Mouse (Mus musculus) hindbrain, embryonic 11.5 days (tissue): ENCODE data around the gene Heatr5b. TPM values are rescaled to one million over a fixed set of nuclear protein-coding genes. Genes with fewer than 3 reads are reported as not detected.

Experiments used
- ATAC-seq: fragments of 200-750 bp; cut with Nextera tagmentation; 2 replicates; pipeline ENCODE4 v1.8.0; 2017; ENCODE audit warnings: mild to moderate bottlenecking, moderate TSS enrichment, moderate library complexity; ENCODE audit not compliant: low FRiP score
- DNase-seq: peaks from one replicate; pipeline ENCODE4 v3.0.0-alpha.2; 2015; ENCODE audit warnings: low spot score
- H3K27ac ChIP-seq: fragments of 300-500 bp; sonication (generic); 2 replicates; pipeline ENCODE4 v1.5.1; 2014; ENCODE audit warnings: mild to moderate bottlenecking, low read depth, low read length
- H3K27me3 ChIP-seq: fragments of 300-500 bp; sonication (generic); 2 replicates; pipeline ENCODE4 v1.6.1; 2014; ENCODE audit warnings: mild to moderate bottlenecking, low read length, moderate library complexity, mixed read lengths; ENCODE audit not compliant: control insufficient read depth, insufficient read depth
- H3K36me3 ChIP-seq: fragments of 300-500 bp; sonication (generic); 2 replicates; pipeline ENCODE4 v1.6.1; 2014; ENCODE audit warnings: mild to moderate bottlenecking, low read length, moderate library complexity, mixed read lengths; ENCODE audit not compliant: control insufficient read depth, insufficient read depth
- H3K4me1 ChIP-seq: fragments of 300-500 bp; sonication (generic); replicated peaks from 2 replicates; pipeline ENCODE4 v1.6.1; 2014; ENCODE audit warnings: low read length, mixed read lengths; ENCODE audit not compliant: control insufficient read depth, insufficient read depth
- H3K4me2 ChIP-seq: fragments of 300-500 bp; sonication (generic); replicated peaks from 2 replicates; pipeline ENCODE4 v1.6.1; 2014; ENCODE audit warnings: mild to moderate bottlenecking, low read depth, low read length
- H3K4me3 ChIP-seq: fragments of 300-500 bp; sonication (generic); 2 replicates; pipeline ENCODE4 v1.5.1; 2014; ENCODE audit warnings: low read depth, low read length
- H3K9ac ChIP-seq: fragments of 300-500 bp; sonication (generic); 2 replicates; pipeline ENCODE4 v1.6.1; 2014; ENCODE audit warnings: low read depth, low read length
- H3K9me3 ChIP-seq: fragments of 300-500 bp; sonication (generic); 2 replicates; pipeline ENCODE4 v1.6.1; 2016; ENCODE audit warnings: low read length; ENCODE audit not compliant: control insufficient read depth
- WGBS: fragments of 180-500 bp; shearing (Covaris S2); extraction: QIAGEN DNeasy Blood & Tissue Kit; methylation state at CpG from one replicate; pipeline ENCODE4 v1.1.7; 2014; 5-methylcytosine and 5-hydroxymethylcytosine counted together
- polyA plus RNA-seq: library from polyadenylated mRNA; unstranded; fragments of >200 nt; fragmentation: Nextera tagmentation; extraction: Ambion mirVana; gene quantifications from 2 replicates; pipeline ENCODE4 v1.2.1, GENCODE M21; 2014

Heatr5b gene
- polyA plus RNA-seq, 1 experiment from 2014 or later = 12.3 TPM

DNA sequence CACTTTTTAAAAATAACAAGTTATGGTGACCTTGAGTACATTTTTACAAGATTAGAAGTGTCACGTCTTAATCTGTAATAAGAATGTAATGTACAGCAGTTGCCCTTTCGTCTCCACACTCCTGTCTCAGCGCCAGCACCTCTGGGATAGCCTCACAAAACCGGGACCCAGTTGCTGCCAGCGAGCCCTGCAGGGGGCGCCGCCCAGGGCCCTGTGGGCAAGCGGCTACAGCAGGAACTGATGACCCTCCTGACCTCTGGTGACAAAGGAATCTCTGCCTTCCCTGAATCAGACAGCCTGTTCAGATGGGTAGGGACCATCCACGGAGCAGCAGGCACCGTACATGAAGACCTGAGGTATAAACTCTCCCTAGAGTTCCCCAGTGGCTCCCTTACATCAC is 83.1 kb downstream of the Heatr5b start:
- Histone ChIP-seq H3K27me3 (no peaks in the 10 kb centered on the region), H3K4me3 (no peak overlapping the region), H3K4me1 (no peaks in the 10 kb centered on the region), H3K4me2 (no peak overlapping the region), H3K27ac (no peak overlapping the region), H3K9ac (no peak overlapping the region), H3K9me3 (no peaks in the 10 kb centered on the region), H3K36me3 (peaks cover 3% of the 10 kb centered on the region; the same call in 1 of the 2 replicates)
- DNase-seq (no peak), ATAC-seq (no peak)
- WGBS = 48% methylated on average over 10 of the region's 10 CpGs

DNA sequence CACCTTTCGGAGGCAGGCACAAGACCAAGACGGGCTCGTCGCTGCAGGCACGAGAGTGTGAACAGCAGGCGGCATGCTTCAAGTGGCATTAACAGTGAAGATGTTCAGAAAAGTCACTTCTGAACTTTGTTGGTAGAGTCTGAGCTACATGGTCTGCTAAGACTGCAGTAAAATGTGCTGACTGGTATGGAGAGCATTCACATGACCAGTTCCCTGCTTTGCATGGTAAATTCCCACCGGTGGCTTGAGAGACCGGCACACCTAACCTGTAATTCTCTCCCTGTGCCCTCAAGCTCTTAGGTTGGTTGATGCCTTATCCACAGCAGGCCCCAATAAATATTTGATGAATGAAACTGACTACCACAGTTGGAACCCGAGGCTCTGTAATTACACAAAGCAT is 86.7 kb downstream of the Heatr5b start:
- Histone ChIP-seq H3K4me2 (no peak overlapping the region), H3K9ac (no peak overlapping the region), H3K4me3 (no peak overlapping the region), H3K4me1 (no peaks in the 10 kb centered on the region), H3K36me3 (no peaks in the 10 kb centered on the region), H3K27ac (no peak overlapping the region), H3K27me3 (no peaks in the 10 kb centered on the region), H3K9me3 (no peaks in the 10 kb centered on the region)
- ATAC-seq = no peak
- 86% methylated on average over 9 of the region's 9 CpGs for WGBS
- DNase-seq = no peak

DNA sequence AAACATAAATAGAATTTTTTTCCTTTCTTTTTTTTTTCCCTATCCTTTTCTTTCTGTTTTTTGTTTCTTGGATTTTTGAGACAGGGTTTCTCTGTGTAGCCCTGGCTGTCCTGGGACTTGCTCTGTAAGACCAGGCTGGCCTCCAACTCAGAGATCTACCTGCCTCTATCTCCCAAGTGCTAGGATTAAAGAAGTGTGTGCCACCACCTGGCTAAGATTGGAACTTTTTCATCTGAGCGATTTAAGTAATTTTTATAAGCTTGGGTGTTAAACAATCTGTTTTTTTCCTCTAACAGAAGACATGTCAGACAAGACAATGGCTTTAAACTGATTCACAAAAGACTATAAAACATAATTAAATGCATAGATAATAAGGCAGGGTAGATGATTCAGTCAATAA is 96.7 kb downstream of the Heatr5b start:
- H3K36me3 ChIP-seq = no peaks in the 10 kb centered on the region
- ATAC-seq = no peak
- H3K4me3 ChIP-seq = no peak overlapping the region
- 0 out of 2 replicates have a peak, but pooled peaks cover 2% of the 10 kb centered on the region for H3K4me1 ChIP-seq
- H3K27ac ChIP-seq = no peak overlapping the region
- no peak overlapping the region for H3K9ac ChIP-seq
- DNase-seq = no peak
- 43% methylated on average over 1 of the region's 1 CpGs for WGBS
- no peaks in the 10 kb centered on the region for H3K9me3 ChIP-seq
- H3K27me3 ChIP-seq = no peaks in the 10 kb centered on the region
- H3K4me2 ChIP-seq = no peak overlapping the region

DNA sequence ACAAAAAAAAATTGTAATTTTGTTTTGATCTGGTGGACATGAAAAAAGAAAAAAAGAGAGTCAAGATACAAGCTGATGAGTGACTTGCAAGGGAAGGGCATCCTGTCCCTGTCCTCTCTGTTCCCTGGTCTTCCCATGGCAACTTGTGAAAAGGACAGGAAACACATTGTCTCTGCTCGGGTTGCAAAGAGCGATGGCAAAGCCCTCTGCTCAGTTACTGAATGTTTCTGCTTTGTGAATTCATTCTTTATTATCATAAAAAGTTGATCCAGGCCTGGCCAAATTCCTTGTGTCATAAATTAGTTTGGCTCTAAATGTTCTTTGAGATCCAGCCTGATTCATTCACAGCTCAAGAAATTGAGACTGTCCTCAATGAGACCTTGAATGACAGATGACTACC is 97.4 kb downstream of the Heatr5b start:
- Histone ChIP-seq H3K36me3 (no peaks in the 10 kb centered on the region), H3K27ac (no peak overlapping the region), H3K4me3 (no peak overlapping the region), H3K9ac (no peak overlapping the region), H3K4me1 (0 out of 2 replicates have a peak, but pooled peaks cover 2% of the 10 kb centered on the region), H3K9me3 (no peaks in the 10 kb centered on the region), H3K27me3 (no peaks in the 10 kb centered on the region), H3K4me2 (no peak overlapping the region)
- ATAC-seq = no peak
- no peak for DNase-seq
- WGBS = 32% methylated on average over 2 of the region's 2 CpGs

DNA sequence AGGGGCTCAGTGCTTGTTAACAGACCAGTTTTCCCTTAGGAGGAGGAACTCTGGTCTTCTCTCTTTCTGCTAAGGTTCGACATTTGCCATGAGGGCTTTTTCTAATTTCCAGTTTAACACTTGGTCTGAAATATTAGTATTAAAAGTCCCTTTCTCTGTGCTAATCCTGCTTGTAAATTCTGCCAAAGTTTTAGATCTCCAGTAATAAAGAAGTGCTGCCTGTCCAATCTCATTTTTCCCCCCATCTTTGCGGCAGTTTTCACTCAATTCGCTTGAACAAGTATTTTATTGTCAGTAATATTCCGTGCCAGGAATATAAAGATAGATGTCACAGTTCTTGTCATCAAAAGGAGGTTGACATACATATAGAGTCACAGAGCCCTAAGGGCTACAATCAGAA is 98.1 kb downstream of the Heatr5b start, which contains the start of gene Strn:
TSS of gene Strn (minus strand) at position 101 of the 400 bp plus-strand sequence.
- Histone ChIP-seq H3K4me1 (0 out of 2 replicates have a peak, but pooled peaks cover 2% of the 10 kb centered on the region), H3K36me3 (no peaks in the 10 kb centered on the region), H3K27me3 (no peaks in the 10 kb centered on the region), H3K27ac (peak within 1 kb of the TSS; percentile 76), H3K4me3 (peak within 1 kb of the TSS; percentile 88), H3K9me3 (no peaks in the 10 kb centered on the region), H3K4me2 (peak within 1 kb of the TSS; percentile 61), H3K9ac (peak within 1 kb of the TSS; percentile 93)
- ATAC-seq (no peak), DNase-seq (no peak)
- WGBS = 41% methylated on average over 4 of the region's 4 CpGs

DNA sequence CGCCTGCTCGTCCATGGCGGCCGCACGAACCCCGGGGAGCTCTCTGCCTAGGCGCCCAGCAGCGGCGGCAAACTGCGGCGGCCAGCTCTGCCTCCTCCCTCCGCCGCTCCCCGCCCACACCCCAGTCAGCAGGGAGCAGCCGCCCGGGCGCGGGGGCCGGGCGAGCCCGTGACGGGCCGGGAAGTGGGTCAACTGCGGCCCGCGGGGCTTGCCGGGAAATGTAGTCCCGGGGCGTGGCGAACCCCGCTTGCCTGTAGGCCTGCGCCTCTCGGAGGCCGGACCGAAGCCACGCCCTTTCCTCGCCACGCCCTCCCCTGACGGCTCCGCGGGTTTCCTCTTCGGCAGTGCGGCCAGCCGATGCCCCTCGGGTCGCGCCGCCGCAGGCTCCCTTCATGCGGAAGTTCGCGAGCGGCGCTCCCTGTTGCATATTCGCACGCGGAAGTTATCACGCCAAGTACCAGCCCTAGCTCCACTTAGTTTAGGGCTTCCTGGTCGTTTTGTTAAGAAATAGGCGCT is 98.6 kb downstream of the Heatr5b start:
- under 1% methylated on average over 50 of the region's 60 CpGs for WGBS
- peak; percentile 98 for DNase-seq

DNA sequence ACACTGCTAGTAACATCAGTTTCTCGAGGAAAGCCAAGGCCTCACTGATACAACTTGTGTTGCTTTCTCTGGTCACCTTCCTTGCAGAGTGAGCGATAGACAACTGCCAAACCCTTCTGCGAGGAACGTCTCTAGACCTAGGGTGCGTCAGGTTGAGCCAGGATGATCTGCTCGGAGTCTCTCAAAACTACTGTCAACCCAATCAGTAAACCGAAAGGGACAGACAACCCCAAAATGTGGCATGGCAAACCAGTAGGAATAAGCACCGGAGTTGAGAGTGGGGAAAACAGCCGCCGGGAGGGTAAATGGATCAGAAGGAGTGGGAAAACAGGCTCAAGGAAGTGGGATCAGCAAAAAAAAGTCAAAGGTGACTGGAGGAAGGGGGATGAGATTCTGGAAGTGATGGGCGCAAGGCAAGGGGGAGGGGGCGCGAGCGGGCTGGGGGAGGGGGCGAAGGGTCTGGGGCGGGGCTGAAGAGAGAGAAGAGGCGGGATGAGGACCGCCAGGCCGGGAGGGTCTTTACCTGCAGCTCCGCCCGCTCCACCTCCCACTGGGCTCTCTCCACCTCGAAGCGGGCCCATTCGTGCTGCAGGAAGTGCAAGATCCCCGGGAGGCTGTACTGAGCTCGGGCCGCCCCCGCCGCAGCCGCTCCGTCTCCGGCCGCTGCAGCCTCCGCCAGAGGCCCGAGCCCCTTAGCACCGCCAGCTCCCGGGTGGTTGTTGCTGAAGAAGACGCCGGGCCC is 99.3 kb downstream of the Heatr5b start:
- Histone ChIP-seq H3K27ac (peak overlapping the region; percentile 76), H3K4me2 (peak overlapping the region; percentile 49), H3K9ac (peak overlapping the region; percentile 93), H3K4me3 (peak overlapping the region; percentile 88), H3K9me3 (no peaks in the 10 kb centered on the region), H3K36me3 (no peaks in the 10 kb centered on the region), H3K27me3 (no peaks in the 10 kb centered on the region), H3K4me1 (0 out of 2 replicates have a peak, but pooled peaks cover 2% of the 10 kb centered on the region)
- DNase-seq (peak; percentile 67), ATAC-seq (peak; percentile 0)
- WGBS = 1% methylated on average over 34 of the region's 39 CpGs

More for the DNA sequence above, 98.6 kb downstream of the Heatr5b start:
- Histone ChIP-seq H3K4me3 (peak overlapping the region; percentile 88), H3K36me3 (no peaks in the 10 kb centered on the region), H3K4me2 (peak overlapping the region; percentile 61), H3K27ac (peak overlapping the region; percentile 76), H3K9me3 (no peaks in the 10 kb centered on the region), H3K27me3 (no peaks in the 10 kb centered on the region), H3K9ac (peak overlapping the region; percentile 93), H3K4me1 (0 out of 2 replicates have a peak, but pooled peaks cover 2% of the 10 kb centered on the region)
- peak; percentile 99 for ATAC-seq

DNA sequence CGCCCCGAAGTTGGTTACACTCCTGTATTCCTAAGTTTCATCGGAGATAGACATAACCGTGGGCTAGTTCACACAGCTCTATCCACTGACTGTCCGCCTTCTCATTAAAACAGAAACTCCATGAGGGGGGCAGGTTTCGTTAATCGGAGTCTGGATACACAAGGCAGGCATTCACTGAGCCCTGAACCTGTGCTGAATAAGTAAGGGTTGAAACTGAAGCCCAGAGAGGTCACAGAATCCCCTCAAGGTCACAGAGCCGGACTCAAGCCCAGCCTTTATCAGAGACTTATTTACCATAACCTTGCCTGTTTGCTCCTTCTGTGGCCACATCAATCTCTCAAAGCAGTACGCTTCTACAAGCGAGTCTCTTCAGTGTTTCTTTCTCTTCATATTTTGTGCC is 100.4 kb downstream of the Heatr5b start:
- Histone ChIP-seq H3K36me3 (no peaks in the 10 kb centered on the region), H3K4me3 (no peak overlapping the region), H3K9ac (no peak overlapping the region), H3K27me3 (no peaks in the 10 kb centered on the region), H3K4me1 (0 out of 2 replicates have a peak, but pooled peaks cover 2% of the 10 kb centered on the region), H3K9me3 (no peaks in the 10 kb centered on the region), H3K4me2 (no peak overlapping the region; the same call in 1 of the 2 replicates), H3K27ac (no peak overlapping the region)
- no peak for DNase-seq
- WGBS = 76% methylated on average over 10 of the region's 10 CpGs
- ATAC-seq = no peak

DNA sequence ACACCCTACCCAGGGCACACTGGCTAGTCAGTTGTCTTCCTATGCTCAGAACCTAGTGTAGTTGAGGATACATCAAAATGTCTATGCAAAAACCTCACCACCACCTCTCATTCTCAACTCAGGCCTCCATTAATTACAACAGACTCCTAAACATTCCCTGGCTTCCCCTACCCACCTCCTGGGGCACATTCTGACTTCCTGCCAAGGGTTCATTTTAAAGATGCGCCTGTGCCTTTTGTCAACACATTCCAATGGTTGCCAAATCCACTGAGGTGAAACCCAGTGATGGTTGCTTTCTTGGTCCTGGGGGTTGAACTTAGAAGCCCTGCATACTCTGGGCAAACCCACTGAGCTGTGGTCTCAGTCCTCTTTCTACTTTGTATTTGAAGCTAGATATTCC is 103.1 kb downstream of the Heatr5b start:
- no peaks in the 10 kb centered on the region for H3K9me3 ChIP-seq
- H3K4me2 ChIP-seq = no peak overlapping the region
- H3K27ac ChIP-seq = no peak overlapping the region
- 0 out of 2 replicates have a peak, but pooled peaks cover 2% of the 10 kb centered on the region for H3K4me1 ChIP-seq
- no peak overlapping the region for H3K9ac ChIP-seq
- DNase-seq (no peak), ATAC-seq (no peak)
- H3K4me3 ChIP-seq = no peak overlapping the region
- H3K36me3 ChIP-seq = no peaks in the 10 kb centered on the region
- no peaks in the 10 kb centered on the region for H3K27me3 ChIP-seq
- 57% methylated on average over 1 of the region's 1 CpGs for WGBS
